Mouse (Mus musculus) erythroblast, embryonic 14.5 days (primary cell): Measurements from ENCODE around the gene Gm29776.

Experiments used
- GATA1 ChIP-seq: IDR thresholded peaks from 2 replicates; pipeline ENCODE4 v1.6.1; 2012; ENCODE audit warnings: low read length, inconsistent platforms, mixed read lengths
- TAL1 ChIP-seq: IDR thresholded peaks from 3 replicates; pipeline ENCODE4 v1.6.1; 2012; ENCODE audit warnings: low read length, inconsistent platforms, mixed read lengths

DNA sequence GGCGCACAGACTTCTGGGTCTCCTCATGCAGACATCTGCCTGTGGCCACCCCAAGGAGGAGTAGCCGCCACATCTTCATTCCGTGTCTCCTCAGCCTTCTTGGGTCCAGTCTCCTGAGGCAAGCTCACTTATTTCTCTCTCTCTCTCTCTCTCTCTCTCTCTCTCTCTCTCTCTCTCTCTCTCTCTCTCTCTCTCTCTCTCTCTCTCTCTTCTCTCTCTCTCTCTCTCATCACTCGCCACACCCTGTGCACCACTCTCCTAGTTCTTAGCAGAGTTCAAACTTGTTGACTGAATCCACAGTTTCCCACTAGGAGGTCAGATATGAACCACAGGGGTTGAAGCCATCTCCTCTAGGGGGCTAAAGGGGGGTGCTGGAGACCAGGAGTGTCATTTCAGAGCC is at the start of gene Gm29776:
- TF ChIP-seq GATA1 (no peak), TAL1 (no peak)
